In genomic region chr2:144268446-144269305, GRCm38 (mm10) we compare ENCODE assay signal across 9 mouse cellular contexts. TPM values are rescaled to one million over a fixed set of nuclear protein-coding genes. Genes with fewer than 3 reads are reported as not detected.
DNase-seq lines count a peak whose midpoint lies in the region; ATAC-seq and TF ChIP-seq lines count a peak whose summit lies in the region.
"Had no signal": no experiment of that assay in that cellular context is flagged by ENCODE, and none has a peak within 500 bp of the region (broad histone marks: within the 10 kb centered on the region; RNA-seq: fewer than 3 reads in every experiment).

No protein-coding gene starts in this region.

- H3K9me3 ChIP-seq in heart, postnatal 0 days (replicated peaks; ENCODE audit: control insufficient read depth, low read length) = no peaks in the 10 kb centered on the region
- H3K9me3 ChIP-seq in hindbrain, postnatal 0 days (ENCODE audit: low read length) = no peaks in the 10 kb centered on the region
- H3K9me3 ChIP-seq in midbrain, embryonic 15.5 days = no peaks in the 10 kb centered on the region

- H3K27ac ChIP-seq in heart, postnatal 0 days (ENCODE audit: low read depth) = peak overlapping the region; percentile 43
- peak overlapping the region; percentile 94 for H3K27ac ChIP-seq in bone marrow macrophage, adult 2 months (ENCODE audit: insufficient read depth, low read depth, low read length)
- no peak overlapping the region for H3K27ac ChIP-seq in hindbrain, postnatal 0 days
- no peak overlapping the region for H3K27ac ChIP-seq in midbrain, embryonic 15.5 days

- ATAC-seq in heart, postnatal 0 days (ENCODE audit: insufficient read depth, low read depth) = no peak
- no peak for ATAC-seq in hindbrain, postnatal 0 days
- ATAC-seq in midbrain, embryonic 15.5 days (replicated peaks) = no peak

- no peak for TF ChIP-seq EP300 in heart, postnatal 0 days (IDR thresholded peaks at IDR 0.05; ENCODE audit: low read depth)

- 12% methylated on average over 6 of the region's 6 CpGs for WGBS in heart, postnatal 0 days
- 10% methylated on average over 6 of the region's 6 CpGs for WGBS in hindbrain, postnatal 0 days
- WGBS in midbrain, embryonic 15.5 days = 9% methylated on average over 6 of the region's 6 CpGs

- H3K4me3 ChIP-seq in heart, postnatal 0 days (ENCODE audit: low read depth, low read length) = peak overlapping the region; percentile 80
- peak overlapping the region; percentile 87 for H3K4me3 ChIP-seq in bone marrow macrophage, adult 2 months (ENCODE audit: insufficient read depth, low read length)
- H3K4me3 ChIP-seq in hindbrain, postnatal 0 days (ENCODE audit: low read length) = peak overlapping the region; percentile 89
- H3K4me3 ChIP-seq in midbrain, embryonic 15.5 days = peak overlapping the region; percentile 81

- DNase-seq in heart, postnatal 0 days (ENCODE audit: low spot score) = no peak
- no peak for DNase-seq in heart, postnatal 36 days
- DNase-seq in hindbrain, postnatal 0 days (ENCODE audit: low spot score) = no peak
- DNase-seq in thymus, postnatal 25 days = no peak
- DNase-seq in spleen, postnatal 14 days (ENCODE audit: low spot score in 2 of 2) = no peak
- DNase-seq in kidney, postnatal 14 days = no peak
- DNase-seq: lung, adult 2 months had no signal

- no peaks in the 10 kb centered on the region; the same call in 1 of the 2 replicates for H3K36me3 ChIP-seq in heart, postnatal 0 days (replicated peaks; ENCODE audit: control insufficient read depth, insufficient read depth, low read length)
- no peaks in the 10 kb centered on the region for H3K36me3 ChIP-seq in hindbrain, postnatal 0 days (ENCODE audit: insufficient read depth, low read length)
- H3K36me3 ChIP-seq in midbrain, embryonic 15.5 days (replicated peaks) = no peaks in the 10 kb centered on the region

- intact Hi-C loops in heart, postnatal 36 days (cut with DNase I) = no loop called here

- H3K4me2 ChIP-seq in heart, postnatal 0 days (ENCODE audit: low read depth, low read length) = peak overlapping the region; percentile 84
- H3K4me2 ChIP-seq in hindbrain, postnatal 0 days (ENCODE audit: low read depth, low read length) = peak overlapping the region; percentile 61
- peak overlapping the region; percentile 70 for H3K4me2 ChIP-seq in midbrain, embryonic 15.5 days

- H3K27me3 ChIP-seq in heart, postnatal 0 days (ENCODE audit: control insufficient read depth, insufficient read depth, low read length) = no peaks in the 10 kb centered on the region
- no peaks in the 10 kb centered on the region for H3K27me3 ChIP-seq in hindbrain, postnatal 0 days (ENCODE audit: insufficient read depth, low read length)
- no peaks in the 10 kb centered on the region for H3K27me3 ChIP-seq in midbrain, embryonic 15.5 days (replicated peaks)

- H3K9ac ChIP-seq in heart, postnatal 0 days (replicated peaks; ENCODE audit: low read depth, low read length) = peak overlapping the region; percentile 95; the same call in 1 of the 2 replicates
- peak overlapping the region; percentile 89; the same call in 1 of the 2 replicates for H3K9ac ChIP-seq in hindbrain, postnatal 0 days (replicated peaks; ENCODE audit: low read length)
- H3K9ac ChIP-seq in midbrain, embryonic 15.5 days = no peak overlapping the region; the same call in 1 of the 2 replicates

- no peak for TF ChIP-seq POLR2A in bone marrow macrophage, adult 2 months (IDR thresholded peaks at IDR 0.05; ENCODE audit: borderline replicate concordance, low read depth, low read length)

- TF ChIP-seq CTCF in heart, postnatal 0 days (IDR thresholded peaks at IDR 0.05; ENCODE audit: low read depth) = no peak
- TF ChIP-seq CTCF in bone marrow macrophage, adult 2 months (IDR thresholded peaks at IDR 0.05; ENCODE audit: low read depth, low read length) = no peak
- TF ChIP-seq CTCF in hindbrain, postnatal 0 days (IDR thresholded peaks at IDR 0.05; ENCODE audit: low read depth) = no peak

- peaks cover 33% of the 10 kb centered on the region for H3K4me1 ChIP-seq in heart, postnatal 0 days (ENCODE audit: control insufficient read depth, insufficient read depth)
- peaks cover 16% of the 10 kb centered on the region for H3K4me1 ChIP-seq in bone marrow macrophage, adult 2 months (ENCODE audit: control insufficient read depth, insufficient read depth, low read length)
- H3K4me1 ChIP-seq in hindbrain, postnatal 0 days (ENCODE audit: insufficient read depth, low read length) = peaks cover 12% of the 10 kb centered on the region; the same call in 1 of the 2 replicates
- peaks cover 24% of the 10 kb centered on the region for H3K4me1 ChIP-seq in midbrain, embryonic 15.5 days

RNA-seq across cellular contexts. Expression of gene Mgme1, which starts 1.8 kb away (rescaled TPM):
- 7.5 and 11.1 TPM in 2 replicates for total RNA-seq in heart, postnatal 0 days (2014; rRNA removed; ENCODE audit: low replicate concordance)
- polyA plus RNA-seq in heart, postnatal 0 days (2015; fragmentation: Nextera tagmentation; extraction: Ambion mirVana) = 12.6 and 14.6 TPM in 2 replicates
- total RNA-seq in heart, postnatal 36 days (2021) = 10 to 100 TPM; 12.4 to 14.4 TPM
- polyA plus RNA-seq in bone marrow macrophage, adult 2 months (2012; ENCODE audit: insufficient read depth, insufficient read length, missing spikeins) = 12.2 and 13.2 TPM in 2 replicates
- 4.4 and 5.1 TPM in 2 replicates for total RNA-seq in hindbrain, postnatal 0 days (2014; rRNA removed)
- polyA plus RNA-seq in hindbrain, postnatal 0 days (2015; fragmentation: Nextera tagmentation; extraction: Ambion mirVana) = 6.5 and 6.6 TPM in 2 replicates
- 11.5 and 12.3 TPM in 2 replicates for polyA plus RNA-seq in midbrain, embryonic 15.5 days (2015; fragmentation: Nextera tagmentation; extraction: Ambion mirVana)

RNA-seq across cellular contexts. Expression of gene Snx5, which starts 2.0 kb away (rescaled TPM):
- total RNA-seq in heart, postnatal 0 days (2014; rRNA removed; ENCODE audit: low replicate concordance) = 80.2 and 146 TPM in 2 replicates
- polyA plus RNA-seq in heart, postnatal 0 days (2015; fragmentation: Nextera tagmentation; extraction: Ambion mirVana) = 55.7 and 65.6 TPM in 2 replicates
- 10 to 100 TPM; 54.1 to 57.4 TPM for total RNA-seq in heart, postnatal 36 days (2021)
- polyA plus RNA-seq in bone marrow macrophage, adult 2 months (2012; ENCODE audit: insufficient read depth, insufficient read length, missing spikeins) = 867 and 1,049 TPM in 2 replicates
- total RNA-seq in hindbrain, postnatal 0 days (2014; rRNA removed) = 67.1 and 67.2 TPM in 2 replicates
- polyA plus RNA-seq in hindbrain, postnatal 0 days (2015; fragmentation: Nextera tagmentation; extraction: Ambion mirVana) = 68.1 and 71.6 TPM in 2 replicates
- 62.0 and 62.8 TPM in 2 replicates for polyA plus RNA-seq in midbrain, embryonic 15.5 days (2015; fragmentation: Nextera tagmentation; extraction: Ambion mirVana)

Comparison
In these comparisons a context has a peak if more than half of its experiments do, and no peak if none do; other contexts are left out.
1. H3K27ac ChIP-seq: peak in heart, postnatal 0 days (single experiment) and bone marrow macrophage, adult 2 months (single experiment); none in hindbrain, postnatal 0 days (single experiment) and midbrain, embryonic 15.5 days (single experiment).
2. RNA of gene Snx5, which starts 2.0 kb away (polyA plus RNA-seq): 867 to 1,049 TPM in bone marrow macrophage, adult 2 months; 68.1 to 71.6 TPM in hindbrain, postnatal 0 days, 62.0 to 62.8 TPM in midbrain, embryonic 15.5 days and 55.7 to 65.6 TPM in heart, postnatal 0 days; every median in the first group is over 10 times any median in the second.
3. Peak in every context shown above with its lines, with median percentiles within 50 percentile points of each other: H3K4me2 ChIP-seq and H3K4me3 ChIP-seq.